Mouse (Mus musculus): ENCODE data around the gene Tnfrsf13c. TPM values are rescaled to one million over a fixed set of nuclear protein-coding genes. Genes with fewer than 3 reads are reported as not detected.

Tnfrsf13c gene
- polyA plus RNA-seq, 1 experiment from 2014 or later, result 0.29 TPM

GRCm38 (mm10) chr15:82207504-82208219, 16.5 kb downstream of the Tnfrsf13c start:
- WGBS (ENCODE audit: insufficient replicate concordance), result 11% methylated on average over 30 of the region's 30 CpGs
- H3K9ac ChIP-seq (ENCODE audit: low read depth, low read length), result no peak overlapping the region
- no peak overlapping the region; the same call in 1 of the 2 replicates for H3K4me3 ChIP-seq (ENCODE audit: low read depth, low read length)

DNA sequence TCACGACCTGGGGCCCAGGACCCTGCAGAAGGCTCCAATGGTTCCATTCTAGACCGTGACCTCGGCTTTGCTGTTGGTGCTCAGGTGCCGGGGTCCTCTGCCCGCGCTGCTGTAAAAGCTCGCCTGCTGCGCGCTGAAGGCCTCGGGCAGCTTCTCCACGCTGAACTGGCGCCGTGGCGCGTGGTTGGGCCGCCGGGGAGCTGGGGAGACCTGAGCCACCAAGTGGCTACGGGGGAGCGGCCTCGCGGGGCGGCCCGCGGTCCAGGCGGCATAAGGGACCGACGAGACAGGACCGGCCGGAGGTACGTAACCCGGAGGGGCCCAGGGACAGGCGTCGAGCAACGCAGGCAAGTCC, 17.1 kb downstream of the Tnfrsf13c start:
- peaks cover 16% of the 10 kb centered on the region for H3K36me3 ChIP-seq (ENCODE audit: control insufficient read depth, insufficient read depth, low read length)
- H3K4me2 ChIP-seq, result peak overlapping the region; percentile 46
- ATAC-seq (replicated peaks; ENCODE audit: insufficient number of reproducible peaks, low FRiP score, low TSS enrichment), result no peak
- H3K9me3 ChIP-seq (replicated peaks; ENCODE audit: control insufficient read depth, low read length), result no peaks in the 10 kb centered on the region
- 12% methylated on average over 34 of the region's 34 CpGs for WGBS (ENCODE audit: insufficient replicate concordance)
- H3K9ac ChIP-seq (ENCODE audit: low read depth, low read length), result no peak overlapping the region
- no peak overlapping the region; the same call in 1 of the 2 replicates for H3K4me3 ChIP-seq (ENCODE audit: low read depth, low read length)
- no peak overlapping the region for H3K27ac ChIP-seq (ENCODE audit: low read depth, low read length)
- H3K4me1 ChIP-seq (ENCODE audit: control insufficient read depth, insufficient read depth, low read length), result peaks cover 14% of the 10 kb centered on the region
- H3K27me3 ChIP-seq (ENCODE audit: control insufficient read depth, insufficient read depth, low read length), result peaks cover 80% of the 10 kb centered on the region

More at GRCm38 (mm10) chr15:82207504-82208219, 16.5 kb downstream of the Tnfrsf13c start:
- Histone ChIP-seq H3K4me2 (peak overlapping the region; percentile 46), H3K4me1 (ENCODE audit: control insufficient read depth, insufficient read depth, low read length) (peaks cover 20% of the 10 kb centered on the region), H3K27me3 (ENCODE audit: control insufficient read depth, insufficient read depth, low read length) (peaks cover 86% of the 10 kb centered on the region), H3K36me3 (ENCODE audit: control insufficient read depth, insufficient read depth, low read length) (peaks cover 14% of the 10 kb centered on the region), H3K9me3 (replicated peaks; ENCODE audit: control insufficient read depth, low read length) (no peaks in the 10 kb centered on the region), H3K27ac (ENCODE audit: low read depth, low read length) (no peak overlapping the region)
- ATAC-seq (replicated peaks; ENCODE audit: insufficient number of reproducible peaks, low FRiP score, low TSS enrichment), result no peak

- Histone ChIP-seq H3K36me3 (ENCODE audit: control insufficient read depth, insufficient read depth, low read length) (peaks cover 19% of the 10 kb centered on the region), H3K9ac (ENCODE audit: low read depth, low read length) (no peak overlapping the region), H3K4me3 (ENCODE audit: low read depth, low read length) (no peak overlapping the region; the same call in 1 of the 2 replicates), H3K4me1 (ENCODE audit: control insufficient read depth, insufficient read depth, low read length) (peaks cover 10% of the 10 kb centered on the region), H3K4me2 (peak overlapping the region; percentile 46), H3K9me3 (replicated peaks; ENCODE audit: control insufficient read depth, low read length) (no peaks in the 10 kb centered on the region), H3K27me3 (ENCODE audit: control insufficient read depth, insufficient read depth, low read length) (peaks cover 75% of the 10 kb centered on the region), H3K27ac (ENCODE audit: low read depth, low read length) (no peak overlapping the region)
- peak; percentile 57; the same call in 1 of the 2 replicates for ATAC-seq (replicated peaks; ENCODE audit: insufficient number of reproducible peaks, low FRiP score, low TSS enrichment)
- WGBS (ENCODE audit: insufficient replicate concordance), result 53% methylated on average over 9 of the region's 9 CpGs
These were observed 17.6 kb downstream of the Tnfrsf13c start for GRCm38 (mm10) chr15:82206365-82207104.

- peaks cover 58% of the 10 kb centered on the region for H3K27me3 ChIP-seq (ENCODE audit: control insufficient read depth, insufficient read depth, low read length)
- no peak overlapping the region for H3K27ac ChIP-seq (ENCODE audit: low read depth, low read length)
- H3K4me2 ChIP-seq, result no peak overlapping the region
- H3K9ac ChIP-seq (ENCODE audit: low read depth, low read length), result no peak overlapping the region
- H3K9me3 ChIP-seq (replicated peaks; ENCODE audit: control insufficient read depth, low read length), result no peaks in the 10 kb centered on the region
- WGBS (ENCODE audit: insufficient replicate concordance), result 69% methylated on average over 10 of the region's 10 CpGs
- peaks cover 10% of the 10 kb centered on the region for H3K4me1 ChIP-seq (ENCODE audit: control insufficient read depth, insufficient read depth, low read length)
- ATAC-seq (replicated peaks; ENCODE audit: insufficient number of reproducible peaks, low FRiP score, low TSS enrichment), result no peak
- H3K4me3 ChIP-seq (ENCODE audit: low read depth, low read length), result no peak overlapping the region
- peaks cover 25% of the 10 kb centered on the region for H3K36me3 ChIP-seq (ENCODE audit: control insufficient read depth, insufficient read depth, low read length)
These were observed 19.3 kb downstream of the Tnfrsf13c start for GRCm38 (mm10) chr15:82204680-82205371.

- Histone ChIP-seq H3K9me3 (replicated peaks; ENCODE audit: control insufficient read depth, low read length) (no peaks in the 10 kb centered on the region), H3K4me1 (ENCODE audit: control insufficient read depth, insufficient read depth, low read length) (peaks cover 10% of the 10 kb centered on the region), H3K27me3 (ENCODE audit: control insufficient read depth, insufficient read depth, low read length) (peaks cover 47% of the 10 kb centered on the region), H3K9ac (ENCODE audit: low read depth, low read length) (no peak overlapping the region), H3K4me3 (ENCODE audit: low read depth, low read length) (no peak overlapping the region), H3K4me2 (no peak overlapping the region), H3K36me3 (ENCODE audit: control insufficient read depth, insufficient read depth, low read length) (peaks cover 35% of the 10 kb centered on the region), H3K27ac (ENCODE audit: low read depth, low read length) (no peak overlapping the region)
- no peak for ATAC-seq (replicated peaks; ENCODE audit: insufficient number of reproducible peaks, low FRiP score, low TSS enrichment)
- WGBS (ENCODE audit: insufficient replicate concordance), result 86% methylated on average over 20 of the region's 20 CpGs
These were observed 20.4 kb downstream of the Tnfrsf13c start for GRCm38 (mm10) chr15:82203611-82204351.

DNA sequence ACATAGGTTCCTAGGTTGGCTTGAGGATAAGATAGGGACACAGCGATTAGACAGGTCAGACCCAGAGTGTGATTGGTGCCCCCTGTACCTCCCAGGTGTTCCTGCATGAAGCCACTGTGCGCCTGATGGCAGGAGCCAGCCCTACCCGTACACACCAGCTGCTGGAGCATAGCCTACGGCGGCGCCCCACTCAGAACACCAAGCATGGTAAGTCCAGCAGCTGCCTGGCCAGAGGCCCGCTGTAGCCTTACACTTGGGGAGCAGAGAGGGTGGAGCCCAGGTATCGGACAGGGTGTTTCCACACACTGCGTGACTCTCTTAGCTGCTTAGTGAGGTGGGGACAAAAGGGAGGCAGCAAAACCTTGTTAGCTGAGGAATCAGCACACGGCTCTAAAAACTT, 21.1 kb downstream of the Tnfrsf13c start:
- H3K9me3 ChIP-seq (replicated peaks; ENCODE audit: control insufficient read depth, low read length), result no peaks in the 10 kb centered on the region
- no peak overlapping the region for H3K9ac ChIP-seq (ENCODE audit: low read depth, low read length)
- H3K4me2 ChIP-seq, result no peak overlapping the region
- WGBS (ENCODE audit: insufficient replicate concordance), result 94% methylated on average over 10 of the region's 10 CpGs
- no peak for ATAC-seq (replicated peaks; ENCODE audit: insufficient number of reproducible peaks, low FRiP score, low TSS enrichment)
- peaks cover 41% of the 10 kb centered on the region for H3K27me3 ChIP-seq (ENCODE audit: control insufficient read depth, insufficient read depth, low read length)
- no peak overlapping the region for H3K4me3 ChIP-seq (ENCODE audit: low read depth, low read length)
- no peak overlapping the region for H3K27ac ChIP-seq (ENCODE audit: low read depth, low read length)
- H3K4me1 ChIP-seq (ENCODE audit: control insufficient read depth, insufficient read depth, low read length), result peaks cover 10% of the 10 kb centered on the region
- H3K36me3 ChIP-seq (ENCODE audit: control insufficient read depth, insufficient read depth, low read length), result peaks cover 39% of the 10 kb centered on the region

- 90% methylated on average over 6 of the region's 6 CpGs for WGBS (ENCODE audit: insufficient replicate concordance)
- Histone ChIP-seq H3K9me3 (replicated peaks; ENCODE audit: control insufficient read depth, low read length) (no peaks in the 10 kb centered on the region), H3K9ac (ENCODE audit: low read depth, low read length) (no peak overlapping the region), H3K27ac (ENCODE audit: low read depth, low read length) (no peak overlapping the region), H3K4me3 (ENCODE audit: low read depth, low read length) (no peak overlapping the region), H3K4me2 (no peak overlapping the region), H3K27me3 (ENCODE audit: control insufficient read depth, insufficient read depth, low read length) (peaks cover 30% of the 10 kb centered on the region), H3K36me3 (ENCODE audit: control insufficient read depth, insufficient read depth, low read length) (peaks cover 43% of the 10 kb centered on the region), H3K4me1 (ENCODE audit: control insufficient read depth, insufficient read depth, low read length) (peaks cover 7% of the 10 kb centered on the region)
- ATAC-seq (replicated peaks; ENCODE audit: insufficient number of reproducible peaks, low FRiP score, low TSS enrichment), result no peak
These were observed 22.1 kb downstream of the Tnfrsf13c start for GRCm38 (mm10) chr15:82202086-82202485.

GRCm38 (mm10) chr15:82199546-82199945, 24.6 kb downstream of the Tnfrsf13c start:
- Histone ChIP-seq H3K4me2 (no peak overlapping the region), H3K4me3 (ENCODE audit: low read depth, low read length) (no peak overlapping the region), H3K36me3 (ENCODE audit: control insufficient read depth, insufficient read depth, low read length) (peaks cover 54% of the 10 kb centered on the region), H3K27ac (ENCODE audit: low read depth, low read length) (no peak overlapping the region), H3K4me1 (ENCODE audit: control insufficient read depth, insufficient read depth, low read length) (no peaks in the 10 kb centered on the region), H3K9ac (ENCODE audit: low read depth, low read length) (no peak overlapping the region), H3K27me3 (ENCODE audit: control insufficient read depth, insufficient read depth, low read length) (peaks cover 5% of the 10 kb centered on the region), H3K9me3 (replicated peaks; ENCODE audit: control insufficient read depth, low read length) (no peaks in the 10 kb centered on the region)
- 89% methylated on average over 12 of the region's 12 CpGs for WGBS (ENCODE audit: insufficient replicate concordance)
- no peak for ATAC-seq (replicated peaks; ENCODE audit: insufficient number of reproducible peaks, low FRiP score, low TSS enrichment)

All from heart, embryonic 11.5 days (tissue).